Mouse (Mus musculus) E14TG2a.4 (cell line): ENCODE results near the gene Slc35e4.

ENCODE experiments used
- CTCF ChIP-seq: conservative IDR thresholded peaks from 2 replicates; pipeline ENCODE4 v1.5.1; 2014; ENCODE audit warnings: low read length
- POU5F1 ChIP-seq: IDR thresholded peaks from 2 replicates; pipeline ENCODE4 v1.6.1; 2014; ENCODE audit warnings: low read length, borderline replicate concordance

DNA sequence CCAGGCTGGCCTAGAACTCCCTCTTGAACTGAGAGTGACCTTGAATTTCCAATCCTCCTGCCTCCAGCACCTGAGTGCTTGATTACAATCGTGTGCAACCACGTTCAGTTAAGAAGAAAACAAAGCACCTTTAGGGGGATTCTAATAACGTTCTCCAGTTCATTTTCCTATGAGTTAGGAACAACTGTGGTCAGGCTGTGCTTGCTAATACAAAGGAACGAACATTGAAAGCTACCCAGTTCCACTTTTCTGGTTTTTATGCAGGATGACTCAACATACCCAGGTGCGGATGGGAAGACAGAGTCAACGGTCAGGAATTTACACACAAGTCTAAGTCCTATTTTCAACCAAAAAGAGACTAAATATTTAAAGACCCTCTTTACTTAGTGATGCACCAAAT, 20.5 kb downstream of the Slc35e4 start:
- TF ChIP-seq CTCF (no peak), POU5F1 (no peak)
